Mouse (Mus musculus) fibroblast of lung, adult 2 months (primary cell): ENCODE data around the gene Otulinl.
"Not testable (repeated sequence)": the region's sequence is repeated elsewhere in the genome, so short reads cannot be mapped to it uniquely, and the experiment has no call there.

Experiments used
- DNase-seq: peaks from one replicate; pipeline ENCODE4 v3.0.0-alpha.2; 2011; ENCODE audit warnings: low read depth

The Otulinl gene

GRCm38 (mm10) chr15:27681419-27682187, at the start of gene Otulinl:
Otulinl (minus strand) TSS chr15:27681579.
- DNase-seq, result peak; percentile 58

GRCm38 (mm10) chr15:27726228-27726627, 44.8 kb upstream of the Otulinl start:
- no peak for DNase-seq

- no peak for DNase-seq
Measured at GRCm38 (mm10) chr15:27724796-27725680, 43.7 kb upstream of the Otulinl start.

- DNase-seq, result no peak
Measured at GRCm38 (mm10) chr15:27724298-27724697, 42.9 kb upstream of the Otulinl start.

GRCm38 (mm10) chr15:27723746-27724145, 42.4 kb upstream of the Otulinl start:
- DNase-seq, result no peak

- DNase-seq, result not testable (repeated sequence)
Measured at GRCm38 (mm10) chr15:27720297-27720696, 38.9 kb upstream of the Otulinl start.

- DNase-seq, result no peak
Measured at GRCm38 (mm10) chr15:27718668-27719067, 37.3 kb upstream of the Otulinl start.

GRCm38 (mm10) chr15:27715331-27715730, 34.0 kb upstream of the Otulinl start:
- DNase-seq, result no peak

- no peak for DNase-seq
Measured at GRCm38 (mm10) chr15:27710698-27711097, 29.3 kb upstream of the Otulinl start.

GRCm38 (mm10) chr15:27708968-27709612, 27.7 kb upstream of the Otulinl start:
- no peak for DNase-seq

GRCm38 (mm10) chr15:27708499-27708898, 27.1 kb upstream of the Otulinl start:
- DNase-seq, result no peak

- DNase-seq, result no peak
Measured at GRCm38 (mm10) chr15:27702972-27703313, 21.6 kb upstream of the Otulinl start.

- DNase-seq, result no peak
Measured at GRCm38 (mm10) chr15:27702031-27702971, 20.9 kb upstream of the Otulinl start.

- no peak for DNase-seq
Measured at GRCm38 (mm10) chr15:27697632-27698031, 16.3 kb upstream of the Otulinl start.

GRCm38 (mm10) chr15:27693235-27693634, 11.9 kb upstream of the Otulinl start:
- no peak for DNase-seq

GRCm38 (mm10) chr15:27692161-27692560, 10.8 kb upstream of the Otulinl start:
- no peak for DNase-seq

- DNase-seq, result no peak
Measured at GRCm38 (mm10) chr15:27691213-27691612, 9.8 kb upstream of the Otulinl start.

- DNase-seq, result no peak
Measured at GRCm38 (mm10) chr15:27688041-27688651, 6.8 kb upstream of the Otulinl start.

GRCm38 (mm10) chr15:27684813-27685212, 3.4 kb upstream of the Otulinl start:
- DNase-seq, result no peak

GRCm38 (mm10) chr15:27683206-27683605, 1.8 kb upstream of the Otulinl start:
- DNase-seq, result no peak

GRCm38 (mm10) chr15:27682619-27683018, 1.2 kb upstream of the Otulinl start:
- DNase-seq, result no peak
